Mouse (Mus musculus) layer of hippocampus, adult 9-10 months (tissue): Measurements from ENCODE around the gene Lsamp.

Experiments used
- DNase-seq: peaks from one replicate; pipeline ENCODE4 v3.0.0; 2022; ENCODE audit warnings: low spot score

The Lsamp gene

GRCm38 (mm10) chr16:42190114-42191045 is 2206.2 kb downstream of the Lsamp start:
- DNase-seq, result peak; percentile 65
